Mouse (Mus musculus) cerebellum, adult 9-11 months (tissue): ENCODE measurements around the gene Olfr279.

Experiments
- DNase-seq: peaks from one replicate; pipeline ENCODE4 v3.0.0; 2022

Gene Olfr279

GRCm38 (mm10) chr15:98492102-98492501, at the start of gene Olfr279:
TSS of gene Olfr279 (plus strand) at chr15:98492402.
- no peak for DNase-seq

- DNase-seq = no peak
Observed at GRCm38 (mm10) chr15:98444561-98444960, 47.6 kb upstream of the Olfr279 start.

- peak; percentile 13 for DNase-seq
Observed at GRCm38 (mm10) chr15:98448521-98448920, 43.7 kb upstream of the Olfr279 start.

- DNase-seq = no peak
Observed at GRCm38 (mm10) chr15:98452288-98452687, 39.9 kb upstream of the Olfr279 start, which contains the start of gene Olfr281. TSS of gene Olfr281 (plus strand) at chr15:98452588.

GRCm38 (mm10) chr15:98469596-98469995, 22.6 kb upstream of the Olfr279 start, which contains the start of gene OR5BS1P:
TSS of gene OR5BS1P (plus strand) at chr15:98469896.
- no peak for DNase-seq

- DNase-seq = no peak
Observed at GRCm38 (mm10) chr15:98471539-98471938, 20.7 kb upstream of the Olfr279 start.

GRCm38 (mm10) chr15:98474958-98475357, 17.2 kb upstream of the Olfr279 start:
- no peak for DNase-seq

- DNase-seq = peak; percentile 20
Observed at GRCm38 (mm10) chr15:98475382-98475781, 16.8 kb upstream of the Olfr279 start.

GRCm38 (mm10) chr15:98476281-98476680, 15.9 kb upstream of the Olfr279 start:
- DNase-seq = no peak

GRCm38 (mm10) chr15:98479568-98480102, 12.6 kb upstream of the Olfr279 start:
- DNase-seq = no peak

GRCm38 (mm10) chr15:98482701-98483100, 9.5 kb upstream of the Olfr279 start, which contains the start of gene Lalba:
TSS of gene Lalba (minus strand) at chr15:98482721.
- DNase-seq = no peak

- DNase-seq = no peak
Observed at GRCm38 (mm10) chr15:98483907-98484886, 8.0 kb upstream of the Olfr279 start.

GRCm38 (mm10) chr15:98486433-98487021, 5.7 kb upstream of the Olfr279 start:
- DNase-seq = no peak

GRCm38 (mm10) chr15:98491332-98491731, 870 bp upstream of the Olfr279 start:
- no peak for DNase-seq

- DNase-seq = no peak
Observed at GRCm38 (mm10) chr15:98497631-98498030, 5.4 kb downstream of the Olfr279 start.

GRCm38 (mm10) chr15:98503317-98503716, 11.1 kb downstream of the Olfr279 start:
- no peak for DNase-seq

GRCm38 (mm10) chr15:98504514-98504913, 12.3 kb downstream of the Olfr279 start:
- DNase-seq = peak; percentile 28

- DNase-seq = no peak
Observed at GRCm38 (mm10) chr15:98506253-98506957, 14.2 kb downstream of the Olfr279 start.

- no peak for DNase-seq
Observed at GRCm38 (mm10) chr15:98507321-98507720, 15.1 kb downstream of the Olfr279 start.

- DNase-seq = no peak
Observed at GRCm38 (mm10) chr15:98509387-98509786, 17.2 kb downstream of the Olfr279 start.

GRCm38 (mm10) chr15:98510438-98511385, 18.5 kb downstream of the Olfr279 start:
- DNase-seq = peak; percentile 57
